Mouse (Mus musculus) midbrain, embryonic 12.5 days (tissue): Measurements from ENCODE around the gene Ankrd52. TPM values are rescaled to one million over a fixed set of nuclear protein-coding genes. Genes with fewer than 3 reads are reported as not detected.

Experiments used
- ATAC-seq: fragments of 200-750 bp; cut with Nextera tagmentation; 2 replicates; pipeline ENCODE4 v1.8.0; 2017; ENCODE audit warnings: low read depth, moderate TSS enrichment, moderate library complexity; ENCODE audit not compliant: low FRiP score
- H3K27ac ChIP-seq: fragments of 300-500 bp; sonication (generic); replicated peaks from 2 replicates; pipeline ENCODE4 v1.5.1; 2016; ENCODE audit warnings: mild to moderate bottlenecking
- H3K27me3 ChIP-seq: fragments of 300-500 bp; sonication (generic); 2 replicates; pipeline ENCODE4 v1.6.1; 2016; ENCODE audit warnings: mild to moderate bottlenecking
- H3K36me3 ChIP-seq: fragments of 300-500 bp; sonication (generic); 2 replicates; pipeline ENCODE4 v1.6.1; 2016
- H3K4me1 ChIP-seq: fragments of 300-500 bp; sonication (generic); 2 replicates; pipeline ENCODE4 v1.6.1; 2016
- H3K4me2 ChIP-seq: fragments of 300-500 bp; sonication (generic); replicated peaks from 2 replicates; pipeline ENCODE4 v1.6.1; 2016; ENCODE audit warnings: mild to moderate bottlenecking, moderate library complexity
- H3K4me3 ChIP-seq: fragments of 300-500 bp; sonication (generic); 2 replicates; pipeline ENCODE4 v1.5.1; 2016; ENCODE audit warnings: mild to moderate bottlenecking
- H3K9ac ChIP-seq: fragments of 300-500 bp; sonication (generic); replicated peaks from 2 replicates; pipeline ENCODE4 v1.6.1; 2016; ENCODE audit warnings: mild to moderate bottlenecking, moderate library complexity
- H3K9me3 ChIP-seq: fragments of 300-500 bp; sonication (generic); 2 replicates; pipeline ENCODE4 v1.6.1; 2016; ENCODE audit warnings: mild to moderate bottlenecking
- WGBS: fragments of 180-500 bp; shearing (Covaris S2); methylation state at CpG from one replicate; pipeline ENCODE4 v1.1.7; 2016; 5-methylcytosine and 5-hydroxymethylcytosine counted together
- polyA plus RNA-seq: library from polyadenylated mRNA; unstranded; fragments of >200 nt; fragmentation: Nextera tagmentation; extraction: Ambion mirVana; gene quantifications from 2 replicates; pipeline ENCODE4 v1.2.1, GENCODE M21; 2016

The Ankrd52 gene
- polyA plus RNA-seq, 1 experiment from 2014 or later = 13.5 TPM

GRCm38 (mm10) chr10:128409692-128410559 lies 33.0 kb downstream of the Ankrd52 start:
- Histone ChIP-seq H3K9me3 (no peaks in the 10 kb centered on the region), H3K4me2 (peak overlapping the region; percentile 81), H3K9ac (peak overlapping the region; percentile 94), H3K27me3 (no peaks in the 10 kb centered on the region), H3K36me3 (peaks cover 35% of the 10 kb centered on the region), H3K4me1 (peaks cover 41% of the 10 kb centered on the region), H3K27ac (peak overlapping the region; percentile 83), H3K4me3 (peak overlapping the region; percentile 96)
- ATAC-seq = peak; percentile 86
- WGBS = 5% methylated on average over 36 of the region's 36 CpGs

- no peak for ATAC-seq
Measured at GRCm38 (mm10) chr10:128410560-128410845, 33.6 kb downstream of the Ankrd52 start.

GRCm38 (mm10) chr10:128411211-128412054 lies 34.5 kb downstream of the Ankrd52 start, which contains the start of the genes Nabp2 and Rnf41:
Nabp2 (minus strand) TSS chr10:128411492.
Rnf41 (plus strand) TSS chr10:128411657.
- ATAC-seq = peak; percentile 92
- Histone ChIP-seq H3K4me2 (peak within 1 kb of the TSS; percentile 81), H3K4me1 (peaks cover 41% of the 10 kb centered on the region), H3K9ac (peak within 1 kb of the TSS; percentile 94), H3K27me3 (no peaks in the 10 kb centered on the region), H3K36me3 (peaks cover 37% of the 10 kb centered on the region), H3K27ac (peak within 1 kb of the TSS; percentile 95), H3K9me3 (no peaks in the 10 kb centered on the region), H3K4me3 (peak within 1 kb of the TSS; percentile 96)
- under 1% methylated on average over 50 of the region's 50 CpGs for WGBS

More at GRCm38 (mm10) chr10:128410560-128410845, 33.6 kb downstream of the Ankrd52 start:
- Histone ChIP-seq H3K4me3 (peak overlapping the region; percentile 96), H3K4me1 (peaks cover 41% of the 10 kb centered on the region), H3K27me3 (no peaks in the 10 kb centered on the region), H3K27ac (0 out of 2 replicates have a peak overlapping the region, but pooled peaks have one; percentile 39), H3K9ac (peak overlapping the region; percentile 94; the same call in 1 of the 2 replicates), H3K36me3 (peaks cover 38% of the 10 kb centered on the region), H3K9me3 (no peaks in the 10 kb centered on the region), H3K4me2 (peak overlapping the region; percentile 81)
- WGBS = 15% methylated on average over 4 of the region's 4 CpGs

GRCm38 (mm10) chr10:128412055-128412381 lies 35.1 kb downstream of the Ankrd52 start:
- Histone ChIP-seq H3K27me3 (no peaks in the 10 kb centered on the region), H3K4me1 (peaks cover 41% of the 10 kb centered on the region), H3K4me2 (peak overlapping the region; percentile 81), H3K36me3 (peaks cover 37% of the 10 kb centered on the region), H3K27ac (peak overlapping the region; percentile 95), H3K9me3 (no peaks in the 10 kb centered on the region), H3K9ac (peak overlapping the region; percentile 94), H3K4me3 (peak overlapping the region; percentile 96)
- no peak for ATAC-seq
- WGBS = 0% methylated on average over 14 of the region's 14 CpGs

- peaks cover 41% of the 10 kb centered on the region for H3K4me1 ChIP-seq
- peak overlapping the region; percentile 96 for H3K4me3 ChIP-seq
- no peaks in the 10 kb centered on the region for H3K9me3 ChIP-seq
- no peak overlapping the region for H3K27ac ChIP-seq
- peak overlapping the region; percentile 94 for H3K9ac ChIP-seq
- peak overlapping the region; percentile 81 for H3K4me2 ChIP-seq
- no peaks in the 10 kb centered on the region for H3K27me3 ChIP-seq
- peaks cover 37% of the 10 kb centered on the region for H3K36me3 ChIP-seq
- no peak for ATAC-seq
- 58% methylated on average over 1 of the region's 1 CpGs for WGBS
Measured at GRCm38 (mm10) chr10:128412558-128412957, 35.6 kb downstream of the Ankrd52 start.

GRCm38 (mm10) chr10:128413076-128413475 lies 36.2 kb downstream of the Ankrd52 start:
- Histone ChIP-seq H3K36me3 (peaks cover 37% of the 10 kb centered on the region), H3K4me2 (peak overlapping the region; percentile 81), H3K27me3 (no peaks in the 10 kb centered on the region), H3K9me3 (no peaks in the 10 kb centered on the region), H3K4me1 (peaks cover 40% of the 10 kb centered on the region), H3K9ac (peak overlapping the region; percentile 94; the same call in 1 of the 2 replicates), H3K27ac (no peak overlapping the region), H3K4me3 (peak overlapping the region; percentile 96; the same call in 1 of the 2 replicates)
- 76% methylated on average over 1 of the region's 1 CpGs for WGBS
- ATAC-seq = no peak

GRCm38 (mm10) chr10:128414848-128415247 lies 37.9 kb downstream of the Ankrd52 start:
- Histone ChIP-seq H3K36me3 (peaks cover 52% of the 10 kb centered on the region), H3K9ac (no peak overlapping the region), H3K4me1 (peaks cover 31% of the 10 kb centered on the region), H3K27me3 (no peaks in the 10 kb centered on the region), H3K4me3 (no peak overlapping the region), H3K9me3 (no peaks in the 10 kb centered on the region), H3K4me2 (no peak overlapping the region), H3K27ac (no peak overlapping the region)
- no peak for ATAC-seq
- WGBS = 94% methylated on average over 5 of the region's 5 CpGs

- ATAC-seq = no peak
- no peak overlapping the region for H3K9ac ChIP-seq
- peaks cover 73% of the 10 kb centered on the region for H3K36me3 ChIP-seq
- H3K4me2 ChIP-seq = no peak overlapping the region
- no peak overlapping the region for H3K4me3 ChIP-seq
- no peak overlapping the region for H3K27ac ChIP-seq
- H3K9me3 ChIP-seq = no peaks in the 10 kb centered on the region
- no peaks in the 10 kb centered on the region for H3K4me1 ChIP-seq
- no peaks in the 10 kb centered on the region for H3K27me3 ChIP-seq
- WGBS = 87% methylated on average over 5 of the region's 5 CpGs
Measured at GRCm38 (mm10) chr10:128422426-128422825, 45.5 kb downstream of the Ankrd52 start.

GRCm38 (mm10) chr10:128424604-128425003 lies 47.7 kb downstream of the Ankrd52 start:
- H3K36me3 ChIP-seq = peaks cover 70% of the 10 kb centered on the region
- no peaks in the 10 kb centered on the region for H3K27me3 ChIP-seq
- H3K4me3 ChIP-seq = no peak overlapping the region
- no peak overlapping the region for H3K27ac ChIP-seq
- no peak for ATAC-seq
- 83% methylated on average over 6 of the region's 7 CpGs for WGBS
- no peaks in the 10 kb centered on the region for H3K9me3 ChIP-seq
- H3K4me1 ChIP-seq = no peaks in the 10 kb centered on the region
- no peak overlapping the region for H3K4me2 ChIP-seq
- no peak overlapping the region for H3K9ac ChIP-seq

- no peak overlapping the region for H3K27ac ChIP-seq
- ATAC-seq = no peak
- no peaks in the 10 kb centered on the region for H3K4me1 ChIP-seq
- no peak overlapping the region for H3K9ac ChIP-seq
- WGBS = 88% methylated on average over 3 of the region's 3 CpGs
- no peaks in the 10 kb centered on the region for H3K9me3 ChIP-seq
- no peak overlapping the region for H3K4me3 ChIP-seq
- H3K27me3 ChIP-seq = no peaks in the 10 kb centered on the region
- H3K4me2 ChIP-seq = no peak overlapping the region
- H3K36me3 ChIP-seq = peaks cover 71% of the 10 kb centered on the region
Measured at GRCm38 (mm10) chr10:128425260-128425659, 48.3 kb downstream of the Ankrd52 start.

- Histone ChIP-seq H3K4me2 (no peak overlapping the region), H3K9ac (no peak overlapping the region), H3K4me3 (no peak overlapping the region), H3K9me3 (no peaks in the 10 kb centered on the region), H3K27me3 (no peaks in the 10 kb centered on the region), H3K27ac (no peak overlapping the region), H3K36me3 (peaks cover 55% of the 10 kb centered on the region), H3K4me1 (no peaks in the 10 kb centered on the region)
- ATAC-seq = no peak
- WGBS = 93% methylated on average over 5 of the region's 5 CpGs
Measured at GRCm38 (mm10) chr10:128429052-128429451, 52.1 kb downstream of the Ankrd52 start.

GRCm38 (mm10) chr10:128429454-128429853 lies 52.5 kb downstream of the Ankrd52 start:
- Histone ChIP-seq H3K36me3 (peaks cover 55% of the 10 kb centered on the region), H3K27ac (no peak overlapping the region), H3K4me1 (no peaks in the 10 kb centered on the region), H3K9me3 (no peaks in the 10 kb centered on the region), H3K4me2 (no peak overlapping the region), H3K9ac (no peak overlapping the region), H3K4me3 (no peak overlapping the region), H3K27me3 (no peaks in the 10 kb centered on the region)
- 91% methylated on average over 4 of the region's 4 CpGs for WGBS
- ATAC-seq = no peak
